Mouse (Mus musculus) heart, embryonic 16.5 days (tissue): ENCODE results near the gene Cyp2g1. TPM values are rescaled to one million over a fixed set of nuclear protein-coding genes. Genes with fewer than 3 reads are reported as not detected.
A peak's percentile ranks its signal among the peaks of the same experiment; 100 is the strongest.

Source experiments
- ATAC-seq: fragments of 200-750 bp; cut with Nextera tagmentation; replicated peaks from 2 replicates; pipeline ENCODE4 v1.8.0; 2017; ENCODE audit warnings: moderate number of reproducible peaks; ENCODE audit not compliant: insufficient read depth, low FRiP score; ENCODE audit errors: extremely low read depth
- H3K27ac ChIP-seq: fragments of 300-500 bp; sonication (generic); 2 replicates; pipeline ENCODE4 v1.5.1; 2014; ENCODE audit warnings: mild to moderate bottlenecking, low read length, control low read depth, moderate library complexity
- H3K27me3 ChIP-seq: fragments of 300-500 bp; sonication (generic); 2 replicates; pipeline ENCODE4 v1.6.1; 2014; ENCODE audit warnings: low read length, mixed read lengths; ENCODE audit not compliant: control insufficient read depth, insufficient read depth
- H3K36me3 ChIP-seq: fragments of 300-500 bp; sonication (generic); 2 replicates; pipeline ENCODE4 v1.6.1; 2014; ENCODE audit not compliant: control insufficient read depth, insufficient read depth
- H3K4me1 ChIP-seq: fragments of 300-500 bp; sonication (generic); 2 replicates; pipeline ENCODE4 v1.6.1; 2014; ENCODE audit warnings: low read length, mixed read lengths; ENCODE audit not compliant: control insufficient read depth, insufficient read depth
- H3K4me2 ChIP-seq: fragments of 300-500 bp; sonication (generic); 2 replicates; pipeline ENCODE4 v1.6.1; 2014; ENCODE audit warnings: low read depth, mild to moderate bottlenecking, control low read depth, low read length
- H3K4me3 ChIP-seq: fragments of 300-500 bp; sonication (generic); 2 replicates; pipeline ENCODE4 v1.5.1; 2014; ENCODE audit warnings: mild to moderate bottlenecking, control low read depth, low read length
- H3K9ac ChIP-seq: fragments of 300-500 bp; sonication (generic); 2 replicates; pipeline ENCODE4 v1.6.1; 2014; ENCODE audit warnings: low read length, control low read depth
- H3K9me3 ChIP-seq: fragments of 300-500 bp; sonication (generic); replicated peaks from 2 replicates; pipeline ENCODE4 v1.6.1; 2016; ENCODE audit warnings: low read length; ENCODE audit not compliant: control insufficient read depth
- WGBS: fragments of 180-500 bp; shearing (Covaris S2); extraction: QIAGEN DNeasy Blood & Tissue Kit; methylation state at CpG from one replicate; pipeline ENCODE4 v1.1.7; 2014; 5-methylcytosine and 5-hydroxymethylcytosine counted together
- polyA plus RNA-seq: library from polyadenylated mRNA; unstranded; fragments of >200 nt; fragmentation: Nextera tagmentation; extraction: Ambion mirVana; gene quantifications from 2 replicates; pipeline ENCODE4 v1.2.1, GENCODE M21; 2015

Cyp2g1 gene
- 0.18 TPM in 1 of 2 replicates, not detected in the other for polyA plus RNA-seq

GRCm38 (mm10) chr7:26808592-26808991, at the start of gene Cyp2g1:
Cyp2g1 (plus strand) TSS chr7:26808892.
- H3K36me3 ChIP-seq = no peaks in the 10 kb centered on the region
- no peaks in the 10 kb centered on the region for H3K27me3 ChIP-seq
- H3K4me1 ChIP-seq = no peaks in the 10 kb centered on the region
- no peak within 1 kb of the TSS for H3K4me3 ChIP-seq
- H3K27ac ChIP-seq = no peak within 1 kb of the TSS
- H3K4me2 ChIP-seq = no peak within 1 kb of the TSS
- no peak for ATAC-seq
- no peaks in the 10 kb centered on the region for H3K9me3 ChIP-seq
- H3K9ac ChIP-seq = no peak within 1 kb of the TSS
- WGBS = 92% methylated on average over 2 of the region's 2 CpGs

DNA sequence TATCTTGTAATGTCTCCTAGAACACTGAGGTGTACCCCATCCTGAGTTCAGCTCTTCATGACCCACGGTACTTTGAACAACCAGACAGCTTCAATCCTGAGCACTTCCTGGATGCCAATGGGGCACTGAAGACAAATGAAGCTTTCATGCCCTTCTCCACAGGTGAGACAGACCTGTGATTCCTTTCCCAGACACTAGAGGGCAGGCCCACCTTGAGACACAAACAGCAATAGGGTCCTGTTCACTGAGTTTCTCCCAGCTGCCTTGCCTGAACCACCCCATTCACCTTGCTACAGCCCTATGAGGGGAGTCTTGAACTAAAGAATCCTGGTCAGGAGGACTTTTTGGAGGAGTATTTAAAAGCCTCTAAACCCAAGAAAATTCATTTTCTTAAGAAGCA, 41.6 kb upstream of the Cyp2g1 start:
- Histone ChIP-seq H3K4me1 (no peaks in the 10 kb centered on the region), H3K4me2 (no peak overlapping the region), H3K4me3 (no peak overlapping the region), H3K9me3 (no peaks in the 10 kb centered on the region; the same call in 1 of the 2 replicates), H3K27me3 (no peaks in the 10 kb centered on the region), H3K36me3 (no peaks in the 10 kb centered on the region), H3K27ac (no peak overlapping the region), H3K9ac (no peak overlapping the region)
- WGBS = 48% methylated on average over 1 of the region's 1 CpGs
- no peak for ATAC-seq

GRCm38 (mm10) chr7:26769881-26770470, 38.7 kb upstream of the Cyp2g1 start:
- Histone ChIP-seq H3K4me3 (no peak overlapping the region), H3K4me2 (no peak overlapping the region), H3K9me3 (no peaks in the 10 kb centered on the region; the same call in 1 of the 2 replicates), H3K4me1 (no peaks in the 10 kb centered on the region), H3K36me3 (no peaks in the 10 kb centered on the region), H3K27ac (no peak overlapping the region), H3K9ac (no peak overlapping the region), H3K27me3 (no peaks in the 10 kb centered on the region)
- 69% methylated on average over 9 of the region's 9 CpGs for WGBS
- no peak for ATAC-seq

DNA sequence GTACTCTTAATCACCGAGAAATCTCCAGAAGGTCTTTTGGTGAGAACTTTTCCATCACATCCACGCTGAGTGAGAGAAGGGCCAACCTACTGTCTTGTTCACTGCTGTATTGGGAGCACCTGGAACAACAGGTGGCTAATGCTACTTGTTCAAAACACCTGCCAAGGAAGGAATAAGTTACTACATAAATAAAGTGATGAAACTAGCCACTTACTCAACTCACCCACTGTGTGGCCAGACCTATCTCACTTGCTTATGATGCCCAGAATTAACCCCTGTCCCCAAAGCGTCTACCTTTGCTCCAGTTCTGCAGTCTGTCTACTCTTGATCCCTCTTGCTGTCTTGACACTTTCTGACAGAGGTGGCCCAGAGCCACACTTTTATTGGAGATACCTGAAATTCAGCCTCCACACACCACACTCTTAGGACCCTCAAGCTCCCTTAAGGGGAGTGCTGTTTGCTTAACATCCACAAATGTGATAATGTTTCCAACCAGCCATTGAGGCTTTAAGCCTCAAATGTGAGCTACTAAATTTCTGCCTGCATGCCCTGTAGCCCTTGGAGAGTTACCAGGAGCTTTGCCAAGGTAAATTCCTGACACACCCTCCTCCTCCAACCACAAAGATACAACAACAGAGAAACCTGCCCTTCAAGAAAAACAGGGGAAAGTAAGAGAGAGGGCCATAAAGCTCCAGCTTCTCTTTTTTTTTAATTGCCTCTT, 35.7 kb upstream of the Cyp2g1 start:
- H3K36me3 ChIP-seq = no peaks in the 10 kb centered on the region
- 64% methylated on average over 3 of the region's 3 CpGs for WGBS
- no peaks in the 10 kb centered on the region for H3K4me1 ChIP-seq
- no peak for ATAC-seq
- no peak overlapping the region for H3K4me2 ChIP-seq
- H3K4me3 ChIP-seq = no peak overlapping the region
- H3K27me3 ChIP-seq = no peaks in the 10 kb centered on the region
- no peak overlapping the region for H3K27ac ChIP-seq
- H3K9ac ChIP-seq = no peak overlapping the region
- no peaks in the 10 kb centered on the region for H3K9me3 ChIP-seq

DNA sequence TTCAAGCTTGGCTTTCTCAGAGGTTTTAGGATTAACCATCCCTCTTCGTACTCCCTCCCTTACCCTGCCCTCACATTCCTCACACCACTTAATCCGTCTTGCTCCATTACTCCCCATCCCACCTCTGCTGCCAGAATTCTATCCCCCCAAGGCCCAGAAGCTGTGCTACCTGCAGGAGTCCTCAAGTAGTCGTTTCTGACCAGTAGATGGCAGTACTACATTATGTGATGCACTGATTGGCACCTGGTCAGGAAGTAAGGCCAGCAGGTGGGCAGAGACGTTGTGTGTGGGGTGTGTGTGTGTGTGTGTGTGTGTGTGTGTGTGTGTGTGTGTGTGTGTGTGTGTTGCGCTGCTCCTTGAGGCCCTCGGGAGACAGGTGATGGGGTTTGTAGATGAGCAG, 32.8 kb upstream of the Cyp2g1 start:
- ATAC-seq = no peak
- H3K27me3 ChIP-seq = no peaks in the 10 kb centered on the region
- H3K9ac ChIP-seq = no peak overlapping the region
- no peaks in the 10 kb centered on the region for H3K4me1 ChIP-seq
- WGBS = 13% methylated on average over 6 of the region's 6 CpGs
- H3K9me3 ChIP-seq = no peaks in the 10 kb centered on the region
- H3K27ac ChIP-seq = no peak overlapping the region
- no peaks in the 10 kb centered on the region for H3K36me3 ChIP-seq
- no peak overlapping the region for H3K4me2 ChIP-seq
- no peak overlapping the region for H3K4me3 ChIP-seq

GRCm38 (mm10) chr7:26777806-26778205, 30.9 kb upstream of the Cyp2g1 start:
- Histone ChIP-seq H3K36me3 (no peaks in the 10 kb centered on the region), H3K27me3 (no peaks in the 10 kb centered on the region), H3K9me3 (no peaks in the 10 kb centered on the region), H3K4me2 (no peak overlapping the region), H3K9ac (no peak overlapping the region), H3K4me3 (no peak overlapping the region), H3K27ac (no peak overlapping the region), H3K4me1 (no peaks in the 10 kb centered on the region)
- no peak for ATAC-seq
- WGBS = 40% methylated on average over 2 of the region's 2 CpGs

GRCm38 (mm10) chr7:26778474-26778873, 30.2 kb upstream of the Cyp2g1 start:
- Histone ChIP-seq H3K36me3 (no peaks in the 10 kb centered on the region), H3K9me3 (no peaks in the 10 kb centered on the region), H3K27me3 (no peaks in the 10 kb centered on the region), H3K4me3 (no peak overlapping the region), H3K9ac (no peak overlapping the region), H3K4me1 (no peaks in the 10 kb centered on the region), H3K4me2 (no peak overlapping the region), H3K27ac (no peak overlapping the region)
- 28% methylated on average over 6 of the region's 6 CpGs for WGBS
- no peak for ATAC-seq

DNA sequence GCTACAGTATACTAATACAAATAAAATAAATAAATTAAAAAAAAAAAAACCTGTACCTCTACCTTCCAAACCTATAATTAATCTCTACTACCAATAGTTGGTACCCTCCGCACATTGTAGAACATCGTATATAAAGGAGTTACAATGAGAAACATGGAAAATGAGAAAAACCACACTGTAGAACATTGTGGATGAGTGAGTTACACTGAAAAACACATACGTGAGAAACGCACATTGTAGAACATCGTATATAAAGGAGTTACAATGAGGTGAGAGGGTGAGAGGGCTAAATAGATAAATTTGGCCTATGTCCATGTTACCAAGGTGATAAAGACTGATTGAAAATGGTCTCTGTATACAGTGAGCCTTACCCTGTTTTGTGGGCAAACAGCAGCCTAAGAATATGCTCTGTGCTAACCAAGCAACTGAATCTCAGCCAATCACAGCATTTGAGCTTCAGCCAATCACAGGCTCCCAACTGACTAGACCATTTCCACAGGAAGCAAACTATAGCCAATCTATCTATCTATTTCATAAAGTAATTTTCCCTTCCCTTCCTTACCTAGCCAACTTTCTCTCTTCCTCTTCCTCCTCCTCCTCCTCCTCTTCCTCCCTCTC, 28.8 kb upstream of the Cyp2g1 start:
- Histone ChIP-seq H3K4me3 (no peak overlapping the region), H3K9ac (no peak overlapping the region), H3K9me3 (no peaks in the 10 kb centered on the region), H3K27ac (no peak overlapping the region), H3K36me3 (no peaks in the 10 kb centered on the region), H3K4me1 (no peaks in the 10 kb centered on the region), H3K4me2 (no peak overlapping the region), H3K27me3 (no peaks in the 10 kb centered on the region)
- peak; percentile 70; the same call in 1 of the 2 replicates for ATAC-seq
- WGBS = 84% methylated on average over 5 of the region's 5 CpGs

- H3K36me3 ChIP-seq = no peaks in the 10 kb centered on the region
- H3K4me2 ChIP-seq = no peak overlapping the region
- no peaks in the 10 kb centered on the region for H3K9me3 ChIP-seq
- H3K4me1 ChIP-seq = no peaks in the 10 kb centered on the region
- no peaks in the 10 kb centered on the region for H3K27me3 ChIP-seq
- H3K4me3 ChIP-seq = no peak overlapping the region
- ATAC-seq = no peak
- no peak overlapping the region for H3K27ac ChIP-seq
- 13% methylated on average over 11 of the region's 11 CpGs for WGBS
- no peak overlapping the region for H3K9ac ChIP-seq
These were observed 28.2 kb upstream of the Cyp2g1 start for GRCm38 (mm10) chr7:26780510-26780909.
